Mouse (Mus musculus): ENCODE data around the gene Gss. TPM values are rescaled to one million over a fixed set of nuclear protein-coding genes. Genes with fewer than 3 reads are reported as not detected.

The Gss gene
- 10 to 100 TPM; 57.8 to 78.0 (median 72.3) TPM for total RNA-seq (2022)

GRCm38 (mm10) chr2:155592137-155592853, at the start of gene Gss:
TSS of gene Gss (minus strand) at chr2:155592810.
- peak; percentile 98 for DNase-seq

GRCm38 (mm10) chr2:155641540-155642472, 49.2 kb upstream of the Gss start:
- DNase-seq: no peak

GRCm38 (mm10) chr2:155640656-155641055, 48.0 kb upstream of the Gss start:
- DNase-seq: no peak

GRCm38 (mm10) chr2:155637411-155637810, 44.8 kb upstream of the Gss start:
- no peak for DNase-seq

GRCm38 (mm10) chr2:155636881-155637280, 44.3 kb upstream of the Gss start:
- DNase-seq: no peak

GRCm38 (mm10) chr2:155635961-155636360, 43.4 kb upstream of the Gss start:
- no peak for DNase-seq

- no peak for DNase-seq
Measured at GRCm38 (mm10) chr2:155634562-155634961, 42.0 kb upstream of the Gss start.

- DNase-seq: no peak
Measured at GRCm38 (mm10) chr2:155633731-155634130, 41.1 kb upstream of the Gss start.

- no peak for DNase-seq
Measured at GRCm38 (mm10) chr2:155633121-155633520, 40.5 kb upstream of the Gss start.

GRCm38 (mm10) chr2:155632138-155632936, 39.7 kb upstream of the Gss start:
- no peak for DNase-seq

- no peak for DNase-seq
Measured at GRCm38 (mm10) chr2:155630590-155631416, 38.2 kb upstream of the Gss start.

GRCm38 (mm10) chr2:155630153-155630552, 37.5 kb upstream of the Gss start:
- no peak for DNase-seq

- no peak for DNase-seq
Measured at GRCm38 (mm10) chr2:155629231-155629661, 36.6 kb upstream of the Gss start.

- DNase-seq: no peak
Measured at GRCm38 (mm10) chr2:155628519-155628918, 35.9 kb upstream of the Gss start.

GRCm38 (mm10) chr2:155628112-155628511, 35.5 kb upstream of the Gss start:
- no peak for DNase-seq

- no peak for DNase-seq
Measured at GRCm38 (mm10) chr2:155627030-155627738, 34.6 kb upstream of the Gss start.

- no peak for DNase-seq
Measured at GRCm38 (mm10) chr2:155626277-155626676, 33.7 kb upstream of the Gss start.

GRCm38 (mm10) chr2:155624730-155625129, 32.1 kb upstream of the Gss start:
- no peak for DNase-seq

- no peak for DNase-seq
Measured at GRCm38 (mm10) chr2:155623996-155624395, 31.4 kb upstream of the Gss start.

GRCm38 (mm10) chr2:155622606-155623005, 30.0 kb upstream of the Gss start:
- no peak for DNase-seq

- peak; percentile 74 for DNase-seq
Measured at GRCm38 (mm10) chr2:155619817-155620216, 27.2 kb upstream of the Gss start.

Measured in adrenal gland, adult 8-10 months (tissue).